Mouse (Mus musculus) heart, embryonic 15.5 days (tissue): Measurements from ENCODE around the gene Plekha5. TPM values are rescaled to one million over a fixed set of nuclear protein-coding genes. Genes with fewer than 3 reads are reported as not detected.

Experiments used
- ATAC-seq: fragments of 200-750 bp; cut with Nextera tagmentation; replicated peaks from 2 replicates; pipeline ENCODE4 v1.8.0; 2017; ENCODE audit warnings: low read depth, moderate TSS enrichment; ENCODE audit not compliant: insufficient number of reproducible peaks, insufficient read depth, low FRiP score
- H3K27ac ChIP-seq: fragments of 300-500 bp; sonication (generic); 2 replicates; pipeline ENCODE4 v1.5.1; 2015; ENCODE audit warnings: mild to moderate bottlenecking, inconsistent platforms
- H3K27me3 ChIP-seq: fragments of 300-500 bp; sonication (generic); 2 replicates; pipeline ENCODE4 v1.6.1; 2015; ENCODE audit warnings: inconsistent platforms
- H3K36me3 ChIP-seq: fragments of 300-500 bp; sonication (generic); 2 replicates; pipeline ENCODE4 v1.6.1; 2015; ENCODE audit warnings: mild to moderate bottlenecking, inconsistent platforms
- H3K4me1 ChIP-seq: fragments of 300-500 bp; sonication (generic); replicated peaks from 2 replicates; pipeline ENCODE4 v1.6.1; 2015; ENCODE audit warnings: inconsistent platforms
- H3K4me2 ChIP-seq: fragments of 300-500 bp; sonication (generic); 2 replicates; pipeline ENCODE4 v1.6.1; 2015; ENCODE audit warnings: inconsistent platforms, mild to moderate bottlenecking, moderate library complexity
- H3K4me3 ChIP-seq: fragments of 300-500 bp; sonication (generic); 2 replicates; pipeline ENCODE4 v1.5.1; 2015; ENCODE audit warnings: mild to moderate bottlenecking, inconsistent platforms
- H3K9ac ChIP-seq: fragments of 300-500 bp; sonication (generic); 2 replicates; pipeline ENCODE4 v1.6.1; 2015; ENCODE audit warnings: mild to moderate bottlenecking, inconsistent platforms
- H3K9me3 ChIP-seq: fragments of 300-500 bp; sonication (generic); replicated peaks from 2 replicates; pipeline ENCODE4 v1.6.1; 2016; ENCODE audit warnings: inconsistent platforms
- WGBS: fragments of 180-500 bp; shearing (Covaris S2); methylation state at CpG from one replicate; pipeline ENCODE4 v1.1.7; 2015; ENCODE audit warnings: mixed read lengths; 5-methylcytosine and 5-hydroxymethylcytosine counted together
- polyA plus RNA-seq: library from polyadenylated mRNA; unstranded; fragments of >200 nt; fragmentation: Nextera tagmentation; extraction: Ambion mirVana; gene quantifications from 2 replicates; pipeline ENCODE4 v1.2.1, GENCODE M21; 2015

The Plekha5 gene
- polyA plus RNA-seq, 1 experiment from 2014 or later, result 21.6 TPM

DNA sequence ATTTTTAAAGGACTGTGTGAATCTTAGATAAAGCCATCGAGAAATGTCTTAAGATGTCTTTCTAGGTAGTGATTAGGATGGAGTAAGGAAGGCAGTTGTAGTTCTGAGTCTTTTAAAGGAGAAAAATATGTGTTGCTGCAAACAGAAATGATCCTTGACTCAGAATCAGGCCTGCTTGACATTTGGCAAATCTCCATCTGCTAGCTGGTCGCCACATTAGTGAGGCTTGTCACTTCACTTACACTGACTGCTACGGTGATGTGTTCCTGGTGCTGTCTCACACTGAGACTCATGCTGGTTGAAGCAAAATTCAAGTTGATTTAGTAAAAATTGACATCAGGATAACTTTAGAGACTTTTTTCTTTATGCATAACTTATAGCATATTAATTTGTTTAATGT, 32.0 kb downstream of the Plekha5 start:
- Histone ChIP-seq H3K27ac (no peak overlapping the region), H3K9me3 (no peaks in the 10 kb centered on the region), H3K4me2 (no peak overlapping the region), H3K36me3 (no peaks in the 10 kb centered on the region), H3K4me3 (no peak overlapping the region), H3K27me3 (no peaks in the 10 kb centered on the region), H3K9ac (no peak overlapping the region), H3K4me1 (0 out of 2 replicates have a peak, but pooled peaks cover 2% of the 10 kb centered on the region)
- ATAC-seq, result no peak
- 38% methylated on average over 3 of the region's 3 CpGs for WGBS

DNA sequence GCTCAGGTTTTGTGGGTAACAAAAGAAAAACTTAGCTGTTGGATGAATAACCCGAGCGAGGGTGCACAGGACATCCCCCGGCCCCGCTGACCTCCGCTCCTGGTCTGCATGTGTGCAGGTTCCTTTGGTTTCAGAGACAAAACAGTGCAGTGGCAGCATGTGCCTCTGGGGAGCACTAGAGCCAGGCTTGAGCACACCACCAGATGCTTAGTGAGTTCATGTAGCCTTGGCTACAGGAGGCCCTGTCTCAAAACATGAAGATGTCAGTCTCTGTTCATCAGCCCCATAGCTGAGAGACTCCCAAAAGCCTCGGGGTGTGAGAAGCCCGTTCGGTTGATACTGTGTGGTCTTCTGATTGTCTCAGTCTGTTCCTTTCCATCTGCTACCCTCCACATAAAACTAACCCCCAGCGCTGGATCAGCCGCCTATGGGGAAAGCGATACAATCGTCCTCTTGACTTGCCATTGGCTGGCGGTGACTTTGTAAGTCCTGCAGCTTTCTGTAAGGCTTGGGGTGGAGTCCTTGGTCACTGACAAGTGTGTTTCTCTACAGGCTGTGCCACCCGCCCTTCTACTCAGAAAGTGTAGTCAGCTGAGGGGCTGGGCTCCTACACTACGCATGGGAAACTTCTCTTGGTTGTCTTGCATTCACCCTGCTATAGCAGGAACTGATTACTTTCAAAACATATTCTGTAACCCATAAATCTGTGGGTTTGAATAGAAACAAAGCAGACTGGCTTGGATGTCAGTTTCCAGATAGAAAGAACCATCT, 32.7 kb downstream of the Plekha5 start:
- ATAC-seq, result no peak
- H3K9ac ChIP-seq, result no peak overlapping the region
- no peak overlapping the region for H3K4me3 ChIP-seq
- 86% methylated on average over 15 of the region's 15 CpGs for WGBS
- 0 out of 2 replicates have a peak, but pooled peaks cover 2% of the 10 kb centered on the region for H3K4me1 ChIP-seq
- no peaks in the 10 kb centered on the region for H3K27me3 ChIP-seq
- no peak overlapping the region for H3K27ac ChIP-seq
- H3K4me2 ChIP-seq, result no peak overlapping the region
- H3K9me3 ChIP-seq, result no peaks in the 10 kb centered on the region
- H3K36me3 ChIP-seq, result no peaks in the 10 kb centered on the region

DNA sequence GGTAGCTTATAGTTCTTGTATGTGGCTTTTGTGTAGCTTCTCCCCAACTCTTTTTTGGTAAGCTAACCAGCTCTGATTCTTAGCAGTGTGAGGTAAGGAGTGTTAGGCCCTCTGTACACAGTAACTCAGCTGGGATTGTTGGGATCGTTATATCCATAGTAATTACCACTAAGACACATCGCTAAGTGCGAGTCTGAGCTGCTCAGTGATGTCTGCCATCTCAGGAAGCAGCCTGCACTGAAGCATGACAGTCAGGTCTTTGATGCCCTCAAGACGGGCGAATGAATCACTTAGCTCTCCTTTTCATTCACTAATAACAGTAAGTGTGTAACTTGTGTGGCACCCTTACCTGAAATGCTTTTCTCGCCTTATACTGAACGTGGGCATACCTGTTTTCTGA, 36.5 kb downstream of the Plekha5 start:
- Histone ChIP-seq H3K27ac (no peak overlapping the region), H3K27me3 (no peaks in the 10 kb centered on the region), H3K4me2 (no peak overlapping the region), H3K9ac (no peak overlapping the region), H3K4me3 (no peak overlapping the region), H3K4me1 (no peaks in the 10 kb centered on the region), H3K36me3 (no peaks in the 10 kb centered on the region), H3K9me3 (no peaks in the 10 kb centered on the region)
- 84% methylated on average over 7 of the region's 7 CpGs for WGBS
- no peak for ATAC-seq

DNA sequence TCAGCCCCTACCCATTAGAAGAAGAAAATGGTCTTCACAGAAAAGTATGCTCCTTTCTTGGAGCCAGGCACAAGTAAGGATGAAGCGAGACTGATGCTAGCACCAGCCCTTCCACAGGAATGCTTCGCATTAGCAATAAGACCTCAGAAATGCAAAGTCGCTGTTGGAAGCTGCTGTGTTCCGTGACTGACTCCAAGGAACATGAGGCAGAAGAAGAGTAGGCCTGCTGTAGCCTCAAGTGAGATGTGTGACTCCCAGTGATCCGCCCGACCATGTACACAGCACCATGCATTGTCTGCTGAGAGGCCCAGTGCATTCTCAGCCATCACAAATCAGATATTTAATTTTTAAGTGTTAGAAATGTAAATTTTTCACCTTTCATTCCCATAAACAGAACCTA, 41.0 kb downstream of the Plekha5 start:
- H3K36me3 ChIP-seq, result no peaks in the 10 kb centered on the region
- H3K4me1 ChIP-seq, result 0 out of 2 replicates have a peak, but pooled peaks cover 2% of the 10 kb centered on the region
- WGBS, result 92% methylated on average over 6 of the region's 6 CpGs
- H3K9me3 ChIP-seq, result no peaks in the 10 kb centered on the region
- H3K9ac ChIP-seq, result no peak overlapping the region
- H3K4me2 ChIP-seq, result no peak overlapping the region
- H3K27ac ChIP-seq, result no peak overlapping the region
- no peak overlapping the region for H3K4me3 ChIP-seq
- no peaks in the 10 kb centered on the region for H3K27me3 ChIP-seq
- no peak for ATAC-seq

DNA sequence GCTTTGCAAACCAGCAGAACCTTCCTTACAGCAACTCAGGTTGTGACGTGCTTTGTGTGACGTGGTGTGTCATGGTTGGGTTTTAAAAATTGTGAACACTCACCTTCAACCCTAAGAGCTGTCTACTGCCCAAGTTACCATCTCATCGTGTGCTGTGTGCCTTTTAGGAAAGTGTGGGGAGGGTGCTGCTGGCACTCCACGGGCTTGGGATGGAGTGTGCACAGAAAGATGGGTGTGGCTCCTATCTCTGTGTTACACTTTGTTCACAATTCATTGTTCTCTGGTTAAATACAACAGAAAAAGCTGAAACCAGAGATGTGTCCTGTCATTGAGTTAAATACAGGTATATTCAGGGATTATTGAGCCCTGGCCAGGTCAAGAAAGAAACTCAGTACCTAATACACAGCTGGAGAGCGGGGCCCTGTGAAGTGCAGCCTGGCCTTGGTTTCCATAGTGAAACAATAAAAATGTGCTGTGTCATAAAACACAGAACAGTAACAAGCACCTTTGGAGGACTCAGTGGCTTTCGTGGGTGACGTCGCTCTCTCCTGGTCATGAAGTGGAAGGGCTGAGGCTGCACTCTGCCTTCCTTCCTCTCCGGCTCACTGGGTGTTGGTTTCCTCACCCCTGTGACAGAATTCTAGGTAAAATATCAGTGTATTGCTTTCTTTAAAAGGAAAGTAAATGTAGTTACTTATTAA, 42.2 kb downstream of the Plekha5 start:
- WGBS, result 83% methylated on average over 9 of the region's 9 CpGs
- Histone ChIP-seq H3K4me1 (0 out of 2 replicates have a peak, but pooled peaks cover 2% of the 10 kb centered on the region), H3K9me3 (no peaks in the 10 kb centered on the region), H3K4me3 (no peak overlapping the region), H3K9ac (no peak overlapping the region), H3K4me2 (no peak overlapping the region), H3K36me3 (no peaks in the 10 kb centered on the region), H3K27ac (no peak overlapping the region), H3K27me3 (no peaks in the 10 kb centered on the region)
- no peak for ATAC-seq

DNA sequence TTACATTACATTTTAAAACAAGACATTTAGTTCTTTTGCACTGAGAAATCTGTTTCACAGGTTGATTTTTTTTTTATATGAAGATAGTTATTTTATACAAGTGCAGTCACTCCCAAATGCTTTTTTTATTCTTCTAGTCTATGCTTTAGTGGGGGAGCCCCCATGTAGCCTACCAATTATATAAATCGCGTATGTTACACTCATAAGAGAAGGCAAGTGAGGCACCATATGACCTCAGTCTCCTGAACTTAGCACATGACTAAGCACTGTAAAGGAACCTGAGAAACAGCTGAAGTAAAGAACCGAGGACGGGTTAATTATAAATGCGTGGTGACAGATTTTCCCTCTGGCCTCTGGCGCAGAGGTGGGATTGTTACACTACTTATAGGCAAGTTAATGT, 43.0 kb downstream of the Plekha5 start:
- Histone ChIP-seq H3K4me1 (peaks cover 6% of the 10 kb centered on the region), H3K27ac (no peak overlapping the region), H3K9ac (no peak overlapping the region), H3K9me3 (no peaks in the 10 kb centered on the region), H3K4me2 (no peak overlapping the region), H3K27me3 (no peaks in the 10 kb centered on the region), H3K36me3 (no peaks in the 10 kb centered on the region), H3K4me3 (no peak overlapping the region)
- WGBS, result 73% methylated on average over 6 of the region's 6 CpGs
- no peak for ATAC-seq

DNA sequence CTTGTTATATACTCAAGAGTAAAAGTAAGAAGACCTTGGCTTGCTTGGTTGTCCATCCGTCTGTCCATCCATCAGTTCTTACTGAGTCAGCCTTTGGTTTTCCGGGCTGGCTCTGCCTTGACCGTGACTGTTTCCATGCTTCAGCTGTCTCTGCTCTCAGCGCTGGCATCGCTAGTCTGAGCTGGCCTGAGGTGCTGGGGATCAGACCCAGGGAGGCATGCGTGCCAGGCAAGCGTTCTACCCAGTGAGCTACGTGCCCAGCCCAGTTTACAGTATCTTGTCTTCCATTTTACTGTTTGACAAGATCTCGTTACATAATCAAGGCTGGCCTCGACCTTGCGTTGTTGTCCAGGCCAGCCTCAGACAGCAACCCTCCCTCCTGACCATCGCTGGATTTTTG, 44.0 kb downstream of the Plekha5 start:
- Histone ChIP-seq H3K27me3 (no peaks in the 10 kb centered on the region), H3K9ac (no peak overlapping the region), H3K4me2 (no peak overlapping the region), H3K27ac (no peak overlapping the region), H3K4me1 (peaks cover 6% of the 10 kb centered on the region), H3K9me3 (no peaks in the 10 kb centered on the region), H3K36me3 (no peaks in the 10 kb centered on the region), H3K4me3 (no peak overlapping the region)
- 93% methylated on average over 12 of the region's 12 CpGs for WGBS
- ATAC-seq, result no peak

DNA sequence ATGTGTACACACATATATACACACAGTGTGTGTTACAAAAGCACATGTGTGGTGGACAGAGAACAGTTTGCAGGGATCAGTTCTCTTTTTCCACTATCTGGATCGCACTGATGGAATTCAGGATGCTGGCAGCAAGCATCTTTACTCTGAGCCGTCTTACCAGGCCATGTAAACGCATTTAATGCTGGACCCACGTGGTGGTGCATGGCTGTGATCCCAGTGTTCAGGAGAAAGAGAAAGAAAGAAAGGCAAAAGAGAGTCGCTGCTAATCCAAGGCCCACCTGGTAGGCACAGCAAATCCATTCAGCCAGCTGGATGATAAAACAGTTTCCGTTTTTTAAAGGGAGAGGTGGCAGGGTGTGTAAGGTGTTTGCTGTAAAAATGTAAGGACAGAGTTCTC, 45.9 kb downstream of the Plekha5 start:
- 78% methylated on average over 6 of the region's 6 CpGs for WGBS
- H3K9ac ChIP-seq, result no peak overlapping the region
- no peak overlapping the region for H3K4me3 ChIP-seq
- H3K27ac ChIP-seq, result no peak overlapping the region
- no peaks in the 10 kb centered on the region for H3K9me3 ChIP-seq
- no peak for ATAC-seq
- peaks cover 6% of the 10 kb centered on the region for H3K4me1 ChIP-seq
- no peaks in the 10 kb centered on the region for H3K27me3 ChIP-seq
- H3K4me2 ChIP-seq, result no peak overlapping the region
- no peaks in the 10 kb centered on the region for H3K36me3 ChIP-seq

DNA sequence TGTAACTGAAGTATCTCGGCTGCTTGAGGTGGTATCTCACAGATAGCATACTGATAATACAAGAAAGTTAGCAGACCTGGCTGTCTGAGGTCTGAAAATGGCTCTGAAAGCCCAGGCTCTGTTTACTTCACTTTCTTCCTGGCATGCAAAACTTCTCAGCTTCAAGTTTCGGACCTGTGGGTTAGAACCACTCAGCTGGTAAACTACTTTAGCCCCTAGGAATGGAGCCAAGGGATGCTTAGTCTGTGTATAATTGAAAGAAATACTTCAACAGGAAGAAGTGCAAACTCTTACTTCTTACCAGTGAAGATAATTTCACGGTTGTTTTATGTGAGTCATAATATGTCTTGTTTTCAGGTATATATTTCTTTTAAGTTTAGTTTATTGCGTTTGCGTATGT, 47.9 kb downstream of the Plekha5 start:
- no peaks in the 10 kb centered on the region for H3K27me3 ChIP-seq
- no peak for ATAC-seq
- H3K36me3 ChIP-seq, result no peaks in the 10 kb centered on the region
- peaks cover 4% of the 10 kb centered on the region for H3K4me1 ChIP-seq
- no peak overlapping the region for H3K9ac ChIP-seq
- WGBS, result 67% methylated on average over 5 of the region's 5 CpGs
- H3K4me3 ChIP-seq, result no peak overlapping the region
- no peak overlapping the region for H3K4me2 ChIP-seq
- no peaks in the 10 kb centered on the region for H3K9me3 ChIP-seq
- no peak overlapping the region for H3K27ac ChIP-seq

DNA sequence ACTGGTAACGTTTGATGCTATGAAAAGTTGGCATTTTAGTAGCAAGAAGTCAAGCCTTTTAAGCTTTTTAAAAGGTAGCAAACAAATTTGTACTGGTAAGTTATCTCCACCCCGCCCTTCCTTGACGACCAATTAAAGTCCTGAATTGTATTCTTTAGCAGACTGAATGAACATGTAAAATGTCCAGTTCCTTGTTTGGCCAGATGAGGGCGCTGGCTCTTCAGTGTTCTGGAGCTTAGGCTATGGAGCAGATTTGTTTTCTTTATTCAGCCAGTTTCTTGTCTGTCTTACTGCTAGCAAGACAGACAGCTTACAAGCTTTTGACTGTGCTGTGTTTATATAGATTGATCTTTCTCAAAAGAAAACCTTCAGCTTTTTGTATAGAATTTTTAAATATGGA, 48.5 kb downstream of the Plekha5 start:
- no peak overlapping the region for H3K9ac ChIP-seq
- 54% methylated on average over 4 of the region's 4 CpGs for WGBS
- no peak overlapping the region for H3K4me3 ChIP-seq
- H3K27ac ChIP-seq, result no peak overlapping the region
- H3K9me3 ChIP-seq, result no peaks in the 10 kb centered on the region
- ATAC-seq, result no peak
- H3K27me3 ChIP-seq, result no peaks in the 10 kb centered on the region
- peaks cover 10% of the 10 kb centered on the region for H3K4me1 ChIP-seq
- no peaks in the 10 kb centered on the region for H3K36me3 ChIP-seq
- no peak overlapping the region for H3K4me2 ChIP-seq

DNA sequence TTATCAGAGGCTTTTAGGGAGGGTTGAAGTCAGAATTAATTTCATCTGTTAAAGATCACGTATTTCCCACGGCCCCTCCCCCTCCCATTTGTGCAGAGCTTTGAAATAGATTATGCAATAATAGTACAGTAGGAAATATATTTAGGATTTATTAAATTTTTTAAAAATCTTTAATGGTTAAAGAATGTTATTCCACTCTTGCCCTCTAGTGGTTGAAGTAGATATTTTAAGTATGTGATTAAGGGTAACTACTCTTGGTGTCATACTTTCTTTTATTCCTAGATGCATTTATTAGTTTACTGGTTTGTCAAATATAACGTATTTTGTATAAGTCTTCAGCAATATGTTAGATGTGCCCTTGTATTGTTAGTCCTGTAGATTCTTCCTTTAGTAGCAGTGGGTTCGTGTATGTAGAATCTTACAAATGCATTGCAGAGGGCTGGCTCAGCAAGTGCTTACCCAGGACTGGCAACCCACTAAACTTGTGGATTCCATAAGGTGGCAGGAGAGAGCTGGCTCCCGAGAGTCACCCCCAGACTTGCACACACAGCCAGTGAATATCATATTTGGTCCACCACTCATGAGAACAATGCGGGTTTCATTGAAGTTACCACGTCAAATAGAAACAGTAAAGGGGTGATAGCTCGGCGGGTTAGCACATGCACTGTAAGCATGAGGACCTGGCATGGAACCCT, 51.7 kb downstream of the Plekha5 start:
- H3K36me3 ChIP-seq, result no peaks in the 10 kb centered on the region
- no peaks in the 10 kb centered on the region for H3K27me3 ChIP-seq
- H3K9ac ChIP-seq, result no peak overlapping the region
- no peak for ATAC-seq
- H3K27ac ChIP-seq, result no peak overlapping the region
- no peak overlapping the region for H3K4me2 ChIP-seq
- H3K4me1 ChIP-seq, result peaks cover 17% of the 10 kb centered on the region
- 71% methylated on average over 9 of the region's 9 CpGs for WGBS
- no peaks in the 10 kb centered on the region for H3K9me3 ChIP-seq
- no peak overlapping the region for H3K4me3 ChIP-seq
